Mouse (Mus musculus) neural tube, embryonic 15.5 days (tissue): ENCODE data around the gene Pa2g4. TPM values are rescaled to one million over a fixed set of nuclear protein-coding genes. Genes with fewer than 3 reads are reported as not detected.

Experiments
- ATAC-seq: fragments of 200-750 bp; cut with Nextera tagmentation; 2 replicates; pipeline ENCODE4 v1.8.0; 2017; ENCODE audit warnings: mild to moderate bottlenecking, moderate TSS enrichment, moderate library complexity; ENCODE audit not compliant: low FRiP score
- H3K27ac ChIP-seq: fragments of 300-500 bp; sonication (generic); replicated peaks from 2 replicates; pipeline ENCODE4 v1.5.1; 2015; ENCODE audit warnings: mild to moderate bottlenecking, inconsistent platforms
- H3K27me3 ChIP-seq: fragments of 300-500 bp; sonication (generic); replicated peaks from 2 replicates; pipeline ENCODE4 v1.6.1; 2015; ENCODE audit warnings: inconsistent platforms
- H3K36me3 ChIP-seq: fragments of 300-500 bp; sonication (generic); 2 replicates; pipeline ENCODE4 v1.6.1; 2015; ENCODE audit warnings: inconsistent platforms
- H3K4me1 ChIP-seq: fragments of 300-500 bp; sonication (generic); 2 replicates; pipeline ENCODE4 v1.6.1; 2015; ENCODE audit warnings: inconsistent platforms
- H3K4me2 ChIP-seq: fragments of 300-500 bp; sonication (generic); 2 replicates; pipeline ENCODE4 v1.6.1; 2015; ENCODE audit warnings: inconsistent platforms, mild to moderate bottlenecking, moderate library complexity
- H3K4me3 ChIP-seq: fragments of 300-500 bp; sonication (generic); replicated peaks from 2 replicates; pipeline ENCODE4 v1.5.1; 2015; ENCODE audit warnings: mild to moderate bottlenecking, inconsistent platforms
- H3K9ac ChIP-seq: fragments of 300-500 bp; sonication (generic); replicated peaks from 2 replicates; pipeline ENCODE4 v1.6.1; 2015; ENCODE audit warnings: mild to moderate bottlenecking, inconsistent platforms
- H3K9me3 ChIP-seq: fragments of 300-500 bp; sonication (generic); replicated peaks from 2 replicates; pipeline ENCODE4 v1.6.1; 2016; ENCODE audit warnings: inconsistent platforms
- WGBS: fragments of 180-500 bp; shearing (Covaris S2); methylation state at CpG from one replicate; pipeline ENCODE4 v1.1.7; 2015; ENCODE audit warnings: mixed read lengths; 5-methylcytosine and 5-hydroxymethylcytosine counted together
- polyA plus RNA-seq: library from polyadenylated mRNA; unstranded; fragments of >200 nt; fragmentation: Nextera tagmentation; extraction: Ambion mirVana; gene quantifications from 2 replicates; pipeline ENCODE4 v1.2.1, GENCODE M21; 2015

The Pa2g4 gene
- polyA plus RNA-seq, 1 experiment from 2014 or later = 121 TPM

GRCm38 (mm10) chr10:128547361-128548032 lies 18.3 kb downstream of the Pa2g4 start, which contains the start of gene Zc3h10:
Gene Zc3h10 (minus strand): TSS chr10:128547774.
- Histone ChIP-seq H3K4me3 (peak within 1 kb of the TSS; percentile 71), H3K9ac (peak within 1 kb of the TSS; percentile 78), H3K4me1 (peaks cover 34% of the 10 kb centered on the region), H3K4me2 (peak within 1 kb of the TSS; percentile 85), H3K9me3 (no peaks in the 10 kb centered on the region), H3K27ac (peak within 1 kb of the TSS; percentile 98), H3K27me3 (no peaks in the 10 kb centered on the region), H3K36me3 (peaks cover 31% of the 10 kb centered on the region)
- WGBS = under 1% methylated on average over 47 of the region's 50 CpGs
- peak; percentile 90 for ATAC-seq

- Histone ChIP-seq H3K27me3 (no peaks in the 10 kb centered on the region), H3K27ac (peak overlapping the region; percentile 98), H3K4me2 (peak overlapping the region; percentile 85), H3K4me1 (peaks cover 34% of the 10 kb centered on the region), H3K9ac (peak overlapping the region; percentile 72), H3K9me3 (no peaks in the 10 kb centered on the region), H3K4me3 (peak overlapping the region; percentile 71), H3K36me3 (peaks cover 37% of the 10 kb centered on the region)
- ATAC-seq = no peak
- 31% methylated on average over 7 of the region's 7 CpGs for WGBS
Observed at GRCm38 (mm10) chr10:128546787-128547186, 19.0 kb downstream of the Pa2g4 start.

GRCm38 (mm10) chr10:128546361-128546760 lies 19.4 kb downstream of the Pa2g4 start:
- H3K9ac ChIP-seq = peak overlapping the region; percentile 72
- peak overlapping the region; percentile 85 for H3K4me2 ChIP-seq
- no peak for ATAC-seq
- H3K36me3 ChIP-seq = peaks cover 37% of the 10 kb centered on the region
- 13% methylated on average over 4 of the region's 4 CpGs for WGBS
- no peaks in the 10 kb centered on the region for H3K9me3 ChIP-seq
- H3K4me1 ChIP-seq = peaks cover 34% of the 10 kb centered on the region
- H3K27me3 ChIP-seq = no peaks in the 10 kb centered on the region
- H3K4me3 ChIP-seq = peak overlapping the region; percentile 71
- H3K27ac ChIP-seq = peak overlapping the region; percentile 98

GRCm38 (mm10) chr10:128545570-128545898 lies 20.3 kb downstream of the Pa2g4 start:
- no peak for ATAC-seq
- Histone ChIP-seq H3K9ac (no peak overlapping the region), H3K27me3 (no peaks in the 10 kb centered on the region), H3K4me2 (no peak overlapping the region), H3K4me3 (no peak overlapping the region), H3K36me3 (peaks cover 40% of the 10 kb centered on the region), H3K9me3 (no peaks in the 10 kb centered on the region), H3K4me1 (peaks cover 34% of the 10 kb centered on the region), H3K27ac (no peak overlapping the region)
- 94% methylated on average over 3 of the region's 3 CpGs for WGBS

- H3K36me3 ChIP-seq = peaks cover 40% of the 10 kb centered on the region
- WGBS = 95% methylated on average over 37 of the region's 37 CpGs
- H3K9me3 ChIP-seq = no peaks in the 10 kb centered on the region
- no peak overlapping the region for H3K9ac ChIP-seq
- no peaks in the 10 kb centered on the region for H3K27me3 ChIP-seq
- no peak for ATAC-seq
- no peak overlapping the region for H3K4me2 ChIP-seq
- no peak overlapping the region for H3K27ac ChIP-seq
- H3K4me1 ChIP-seq = peaks cover 34% of the 10 kb centered on the region
- H3K4me3 ChIP-seq = no peak overlapping the region
Observed at GRCm38 (mm10) chr10:128544674-128545569, 20.9 kb downstream of the Pa2g4 start.

GRCm38 (mm10) chr10:128544151-128544657 lies 21.6 kb downstream of the Pa2g4 start:
- ATAC-seq = no peak
- no peak overlapping the region for H3K4me3 ChIP-seq
- no peak overlapping the region for H3K27ac ChIP-seq
- H3K27me3 ChIP-seq = no peaks in the 10 kb centered on the region
- H3K9ac ChIP-seq = no peak overlapping the region
- no peak overlapping the region for H3K4me2 ChIP-seq
- peaks cover 29% of the 10 kb centered on the region for H3K4me1 ChIP-seq
- WGBS = 97% methylated on average over 15 of the region's 15 CpGs
- peaks cover 40% of the 10 kb centered on the region for H3K36me3 ChIP-seq
- H3K9me3 ChIP-seq = no peaks in the 10 kb centered on the region

GRCm38 (mm10) chr10:128543100-128543499 lies 22.7 kb downstream of the Pa2g4 start:
- Histone ChIP-seq H3K4me3 (no peak overlapping the region), H3K9me3 (no peaks in the 10 kb centered on the region), H3K4me2 (no peak overlapping the region), H3K27ac (no peak overlapping the region), H3K36me3 (peaks cover 40% of the 10 kb centered on the region), H3K4me1 (peaks cover 29% of the 10 kb centered on the region), H3K27me3 (no peaks in the 10 kb centered on the region), H3K9ac (no peak overlapping the region)
- 78% methylated on average over 2 of the region's 2 CpGs for WGBS
- ATAC-seq = no peak

- no peak for ATAC-seq
- Histone ChIP-seq H3K4me2 (no peak overlapping the region), H3K27ac (no peak overlapping the region), H3K36me3 (peaks cover 17% of the 10 kb centered on the region), H3K9me3 (no peaks in the 10 kb centered on the region), H3K4me3 (no peak overlapping the region), H3K4me1 (peaks cover 8% of the 10 kb centered on the region), H3K9ac (no peak overlapping the region), H3K27me3 (no peaks in the 10 kb centered on the region)
- WGBS = 87% methylated on average over 1 of the region's 1 CpGs
Observed at GRCm38 (mm10) chr10:128538340-128538870, 27.4 kb downstream of the Pa2g4 start.

- Histone ChIP-seq H3K4me1 (peaks cover 4% of the 10 kb centered on the region), H3K4me3 (peak overlapping the region; percentile 22; the same call in 1 of the 2 replicates), H3K27ac (0 out of 2 replicates have a peak overlapping the region, but pooled peaks have one; percentile 34), H3K27me3 (no peaks in the 10 kb centered on the region), H3K9me3 (no peaks in the 10 kb centered on the region), H3K4me2 (peak overlapping the region; percentile 52), H3K36me3 (0 out of 2 replicates have a peak, but pooled peaks cover 3% of the 10 kb centered on the region), H3K9ac (no peak overlapping the region)
- peak; percentile 90 for ATAC-seq
- 16% methylated on average over 18 of the region's 18 CpGs for WGBS
Observed at GRCm38 (mm10) chr10:128536266-128536940, 29.4 kb downstream of the Pa2g4 start.

- H3K9ac ChIP-seq = no peak overlapping the region
- no peaks in the 10 kb centered on the region for H3K9me3 ChIP-seq
- WGBS = 81% methylated on average over 4 of the region's 4 CpGs
- peak overlapping the region; percentile 52 for H3K4me2 ChIP-seq
- H3K27me3 ChIP-seq = no peaks in the 10 kb centered on the region
- H3K27ac ChIP-seq = 0 out of 2 replicates have a peak overlapping the region, but pooled peaks have one; percentile 34
- ATAC-seq = peak; percentile 51; the same call in 1 of the 2 replicates
- H3K4me1 ChIP-seq = peaks cover 4% of the 10 kb centered on the region
- no peaks in the 10 kb centered on the region for H3K36me3 ChIP-seq
- H3K4me3 ChIP-seq = peak overlapping the region; percentile 22; the same call in 1 of the 2 replicates
Observed at GRCm38 (mm10) chr10:128535624-128536265, 30.0 kb downstream of the Pa2g4 start.
